Mouse (Mus musculus) MEL (cell line): ENCODE results near the gene Zfp362. TPM values are rescaled to one million over a fixed set of nuclear protein-coding genes. Genes with fewer than 3 reads are reported as not detected.
A peak's percentile ranks its signal among the peaks of the same experiment; 100 is the strongest.

Experiments used
- DNase-seq: peaks from one replicate; pipeline ENCODE4 v3.0.0; 2011; ENCODE audit warnings: low read depth, low spot score
- H3K27ac ChIP-seq: 2 replicates; pipeline ENCODE4 v1.5.1; 2012; ENCODE audit warnings: low read depth, mild to moderate bottlenecking, control low read depth, low read length, moderate library complexity; ENCODE audit not compliant: control insufficient read depth
- H3K27me3 ChIP-seq, 2 experiments: fragments of 150-350 bp in 1 of 2; sonication (generic) in 1 of 2; 2 replicates each; pipeline ENCODE4 v1.6.1; 2012; ENCODE audit warnings: low read length in 2 of 2, mild to moderate bottlenecking in 2 of 2, improper control_type of control experiment in 1 of 2, moderate library complexity in 1 of 2; ENCODE audit not compliant: insufficient read depth in 2 of 2, control insufficient read depth in 1 of 2
- H3K36me3 ChIP-seq, 2 experiments: 2 replicates each; pipeline ENCODE4 v1.6.1; 2012 to 2014; ENCODE audit warnings: low read length in 2 of 2, improper control_type of control experiment in 1 of 2, inconsistent platforms in 1 of 2, mild to moderate bottlenecking in 1 of 2; ENCODE audit not compliant: insufficient read depth in 2 of 2, control insufficient read depth in 1 of 2
- H3K4me1 ChIP-seq, 2 experiments: fragments of 150-350 bp in 1 of 2; sonication (generic) in 1 of 2; 2 replicates each; pipeline ENCODE4 v1.6.1; 2012; ENCODE audit warnings: low read length in 2 of 2, improper control_type of control experiment in 1 of 2, mild to moderate bottlenecking in 1 of 2; ENCODE audit not compliant: insufficient read depth in 2 of 2, control insufficient read depth in 1 of 2
- H3K4me3 ChIP-seq, 2 experiments: fragments of 150-350 bp in 1 of 2; sonication (generic) in 1 of 2; 2 replicates each; pipeline ENCODE4 v1.5.1; 2012; ENCODE audit warnings: low read depth in 2 of 2, low read length in 2 of 2, mild to moderate bottlenecking in 2 of 2, moderate library complexity in 2 of 2, control low read depth in 1 of 2, improper control_type of control experiment in 1 of 2; ENCODE audit not compliant: control insufficient read depth in 1 of 2, insufficient read depth in 1 of 2
- H3K79me2 ChIP-seq: 2 replicates; pipeline ENCODE4 v1.6.1; 2012; ENCODE audit warnings: mild to moderate bottlenecking, low read length, moderate library complexity; ENCODE audit not compliant: control insufficient read depth, poor library complexity, insufficient read depth
- H3K9ac ChIP-seq: 2 replicates; pipeline ENCODE4 v1.6.1; 2012; ENCODE audit warnings: low read depth, mild to moderate bottlenecking, control low read depth, low read length, moderate library complexity; ENCODE audit not compliant: control insufficient read depth, poor library complexity, severe bottlenecking
- H3K9me3 ChIP-seq: fragments of 150-350 bp; sonication (generic); replicated peaks from 2 replicates; pipeline ENCODE4 v1.6.1; 2012; ENCODE audit warnings: mild to moderate bottlenecking, low read length, improper control_type of control experiment, moderate library complexity; ENCODE audit not compliant: insufficient read depth
- CTCF ChIP-seq, 3 experiments: IDR thresholded peaks in 2 of 3; conservative IDR thresholded peaks in 1 of 3; 2 replicates each; pipeline ENCODE4 v1.5.1; 2011 to 2012; ENCODE audit warnings: low read length in 3 of 3, low read depth in 2 of 3, mild to moderate bottlenecking in 2 of 3, improper control_type of control experiment in 1 of 3, inconsistent platforms in 1 of 3, mixed read lengths in 1 of 3, moderate library complexity in 1 of 3; ENCODE audit not compliant: control insufficient read depth in 1 of 3, insufficient read depth in 1 of 3, poor library complexity in 1 of 3, severe bottlenecking in 1 of 3
- ETS1 ChIP-seq: IDR thresholded peaks from 2 replicates; pipeline ENCODE4 v1.6.1; 2012; ENCODE audit warnings: low read depth, mild to moderate bottlenecking, inconsistent platforms, low read length, improper control_type of control experiment, moderate library complexity
- GATA1 ChIP-seq: IDR thresholded peaks from 2 replicates; pipeline ENCODE4 v1.6.1; 2011; ENCODE audit warnings: low read depth, low read length, improper control_type of control experiment
- HCFC1 ChIP-seq: IDR thresholded peaks from 2 replicates; pipeline ENCODE4 v1.6.1; 2012; ENCODE audit warnings: low read depth, mild to moderate bottlenecking, inconsistent platforms, low read length, improper control_type of control experiment, moderate library complexity
- MAFK ChIP-seq: IDR thresholded peaks from 2 replicates; pipeline ENCODE4 v1.6.1; 2011; ENCODE audit warnings: low read depth, mild to moderate bottlenecking, low read length, improper control_type of control experiment, borderline replicate concordance
- MEF2A ChIP-seq: IDR thresholded peaks from 2 replicates; pipeline ENCODE4 v1.6.1; 2014; ENCODE audit warnings: low read depth, mild to moderate bottlenecking, inconsistent platforms, low read length, improper control_type of control experiment; ENCODE audit not compliant: poor library complexity, insufficient replicate concordance, severe bottlenecking; ENCODE audit errors: extremely low read depth
- MYB ChIP-seq: IDR thresholded peaks from 2 replicates; pipeline ENCODE4 v1.6.1; 2011; ENCODE audit warnings: mild to moderate bottlenecking, low read depth, low read length, improper control_type of control experiment
- MYC ChIP-seq: IDR thresholded peaks from 2 replicates; pipeline ENCODE4 v1.6.1; 2011; ENCODE audit warnings: low read depth, mild to moderate bottlenecking, low read length, improper control_type of control experiment, moderate library complexity
- POLR2AphosphoS2 ChIP-seq: IDR thresholded peaks from 2 replicates; pipeline ENCODE4 v1.6.1; 2011; ENCODE audit warnings: low read length, improper control_type of control experiment
- SIN3A ChIP-seq: IDR thresholded peaks from 2 replicates; pipeline ENCODE4 v1.6.1; 2012; ENCODE audit warnings: low read length, improper control_type of control experiment, inconsistent platforms
- SMC3 ChIP-seq: IDR thresholded peaks from 2 replicates; pipeline ENCODE4 v1.6.1; 2011; ENCODE audit warnings: low read depth, low read length, improper control_type of control experiment
- TAL1 ChIP-seq: IDR thresholded peaks from 2 replicates; pipeline ENCODE4 v1.6.1; 2012; ENCODE audit warnings: mild to moderate bottlenecking, inconsistent platforms, low read length, moderate library complexity, mixed read lengths
- TBP ChIP-seq: IDR thresholded peaks from 2 replicates; pipeline ENCODE4 v1.8.0; 2011; ENCODE audit warnings: low read depth, low read length, improper control_type of control experiment
- TCF12 ChIP-seq: IDR thresholded peaks from 2 replicates; pipeline ENCODE4 v1.6.1; 2014; ENCODE audit warnings: low read depth, mild to moderate bottlenecking, inconsistent platforms, low read length, improper control_type of control experiment, moderate library complexity
- ZKSCAN1 ChIP-seq: IDR thresholded peaks from 2 replicates; pipeline ENCODE4 v1.6.1; 2012; ENCODE audit warnings: low read depth, mild to moderate bottlenecking, inconsistent platforms, low read length, improper control_type of control experiment, moderate library complexity
- ZNF384 ChIP-seq: IDR thresholded peaks from 2 replicates; pipeline ENCODE4 v1.6.1; 2012; ENCODE audit warnings: low read depth, mild to moderate bottlenecking, inconsistent platforms, low read length, improper control_type of control experiment
- polyA plus RNA-seq, 2 experiments: library from polyadenylated mRNA; stranded (reverse) in 1 of 2; unstranded in 1 of 2; fragments of >175 nt in 1 of 2; fragments of >200 nt in 1 of 2; gene quantifications; 2 replicates each; pipeline versions ENCODE4 v1.2.1 to v1.2.4; 2012; ENCODE audit warnings: low replicate concordance in 2 of 2, low read depth in 1 of 2; ENCODE audit not compliant: insufficient read length in 2 of 2, insufficient read depth in 1 of 2, missing spikeins in 1 of 2
- total RNA-seq: library from RNA; depleted of rRNA; stranded (reverse); fragments of 300-350 nt; gene quantifications from 2 replicates; pipeline ENCODE4 v1.2.3, GENCODE M21; 2012

The Zfp362 gene
- total and polyA plus RNA-seq, 3 experiments: 2.4 to 30.1 TPM; not detected in 1

GRCm38 (mm10) chr4:128853117-128853516 lies 47.3 kb upstream of the Zfp362 start:
- DNase-seq: no peak
- Histone ChIP-seq H3K79me2 (no peaks in the 10 kb centered on the region), H3K4me1 (peaks cover 4 to 36% of the 10 kb centered on the region in 2 experiments), H3K9me3 (no peaks in the 10 kb centered on the region), H3K36me3 (peaks cover 0 to 14% of the 10 kb centered on the region in 2 experiments; a peak in 2 of 4 replicates), H3K4me3 (no peak overlapping the region), H3K9ac (no peak overlapping the region), H3K27ac (no peak overlapping the region), H3K27me3 (no peaks in the 10 kb centered on the region)
- TF ChIP-seq MYB (no peak), POLR2AphosphoS2 (no peak), MAFK (no peak), HCFC1 (no peak), GATA1 (no peak), SIN3A (no peak), MEF2A (no peak), ETS1 (no peak), SMC3 (no peak), ZNF384 (no peak), TBP (no peak), TCF12 (no peak)

DNA sequence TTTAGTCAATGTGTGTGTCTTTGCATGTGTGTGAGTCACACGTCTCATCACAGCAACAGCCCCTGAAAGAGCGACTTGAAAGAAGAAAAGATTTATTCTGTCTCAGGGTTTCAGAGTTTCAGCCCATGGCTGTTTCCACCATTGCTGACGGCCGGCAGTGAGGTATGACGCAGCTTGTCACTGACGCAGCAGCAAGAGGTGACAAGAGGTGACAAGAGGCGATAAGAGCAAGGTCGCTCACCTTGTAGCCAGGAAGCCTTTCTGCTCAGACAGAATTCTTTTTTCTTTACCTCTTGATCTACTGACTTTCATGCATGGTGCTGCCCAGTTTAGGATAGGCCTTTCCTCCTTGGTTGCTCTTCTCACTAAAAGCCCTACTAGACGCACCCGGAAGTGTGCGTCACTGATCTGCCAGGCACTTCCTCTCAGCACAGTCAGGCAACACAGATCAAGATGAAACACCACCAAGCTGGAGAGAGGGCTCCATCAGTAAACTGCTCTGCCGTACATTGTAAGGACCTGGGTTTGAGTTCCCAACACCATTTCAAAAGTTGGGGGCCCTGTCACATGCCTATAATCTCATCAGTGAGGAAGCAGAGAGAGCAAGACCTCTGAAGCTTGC lies 46.5 kb upstream of the Zfp362 start:
- Histone ChIP-seq H3K36me3 (peaks cover 0 to 14% of the 10 kb centered on the region in 2 experiments; a peak in 2 of 4 replicates), H3K9me3 (no peaks in the 10 kb centered on the region), H3K27me3 (no peaks in the 10 kb centered on the region), H3K79me2 (no peaks in the 10 kb centered on the region), H3K9ac (no peak overlapping the region), H3K4me3 (no peak overlapping the region), H3K27ac (no peak overlapping the region), H3K4me1 (peaks cover 4 to 33% of the 10 kb centered on the region in 2 experiments)
- TF ChIP-seq ZKSCAN1 (peak; percentile 97), MYC (no peak), TAL1 (no peak), CTCF (IDR thresholded peaks at IDR 0.05 in 2 of 3, conservative IDR thresholded peaks at IDR 0.05 in 1 of 3; ENCODE audit: control insufficient read depth in 1 of 3, insufficient read depth in 1 of 3, low read depth in 2 of 3, low read length in 3 of 3, poor library complexity in 1 of 3, severe bottlenecking in 1 of 3) (no peak)
- no peak for DNase-seq
